Mouse (Mus musculus) heart, adult 9 months (tissue): ENCODE data around the gene Tcf3.

Source experiments
- DNase-seq, 2 experiments: peaks; one replicate each; pipeline ENCODE4 v3.0.0; 2022; ENCODE audit warnings: low spot score in 2 of 2

Tcf3 gene

DNA sequence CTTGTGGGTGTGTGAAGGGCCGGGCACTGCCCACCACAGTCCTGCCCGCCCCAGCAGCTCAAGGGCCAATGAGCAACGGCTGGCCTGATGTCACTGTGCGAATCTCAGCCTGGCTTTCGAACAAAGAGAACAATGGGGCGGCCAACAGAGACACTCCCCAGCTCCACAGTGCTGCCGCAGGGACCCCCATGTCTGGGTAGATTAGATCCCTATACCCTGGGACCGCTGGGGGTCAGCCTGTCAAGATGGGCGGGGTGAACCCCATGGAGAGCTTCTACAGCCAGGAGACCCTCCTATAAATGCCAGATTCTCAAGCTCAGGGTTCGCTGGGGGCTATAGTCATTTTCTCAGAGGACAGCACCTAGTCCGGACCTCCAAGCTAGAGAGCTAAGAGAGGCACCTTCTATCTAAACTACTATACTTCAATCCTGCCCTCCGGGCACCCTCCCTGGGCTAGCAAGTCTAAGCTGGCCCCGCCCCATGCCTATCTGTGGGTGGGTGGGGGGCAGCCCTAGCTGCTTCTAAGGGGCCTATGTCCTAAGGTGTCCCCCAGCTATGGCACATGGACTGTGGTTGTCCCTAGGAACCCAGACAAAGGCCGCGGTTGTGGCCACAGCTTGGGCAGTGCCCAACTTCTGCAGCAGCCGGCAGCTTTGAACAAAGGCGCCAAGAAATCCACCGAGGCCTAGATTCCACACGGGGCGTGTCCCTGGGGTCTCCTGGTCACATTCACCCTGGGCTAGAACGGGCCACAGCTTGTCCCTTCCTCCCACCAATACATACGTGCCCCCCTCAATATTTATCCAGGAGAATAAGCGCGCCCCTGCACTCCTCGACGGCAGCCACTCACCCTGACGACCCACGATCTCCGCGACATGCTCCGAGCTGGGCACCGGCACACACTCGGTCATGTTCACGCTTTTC is 47.4 kb downstream of the Tcf3 start:
- no peak for DNase-seq

- DNase-seq: no peak
Measured at GRCm38 (mm10) chr10:80385310-80385709, 48.1 kb downstream of the Tcf3 start.

DNA sequence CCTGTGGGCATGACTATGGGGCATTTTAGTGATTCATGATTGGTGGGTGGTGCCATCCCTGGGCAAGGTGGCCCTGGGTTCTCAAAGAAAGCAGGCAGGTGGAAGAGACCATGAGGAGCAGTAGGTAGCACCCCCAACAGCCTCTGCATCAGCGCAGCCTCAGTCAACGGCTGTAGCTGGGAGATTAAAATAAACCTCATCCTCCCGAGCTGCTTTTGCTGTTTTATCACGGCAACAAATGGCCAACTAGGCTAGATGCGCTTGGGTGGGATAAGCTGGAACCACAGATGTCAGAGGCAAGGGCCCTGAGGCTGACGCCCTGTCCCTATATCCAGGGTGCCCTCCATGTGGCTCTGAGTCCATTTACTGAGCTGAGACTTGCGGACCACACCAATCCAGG is 48.7 kb downstream of the Tcf3 start:
- DNase-seq: no peak

DNA sequence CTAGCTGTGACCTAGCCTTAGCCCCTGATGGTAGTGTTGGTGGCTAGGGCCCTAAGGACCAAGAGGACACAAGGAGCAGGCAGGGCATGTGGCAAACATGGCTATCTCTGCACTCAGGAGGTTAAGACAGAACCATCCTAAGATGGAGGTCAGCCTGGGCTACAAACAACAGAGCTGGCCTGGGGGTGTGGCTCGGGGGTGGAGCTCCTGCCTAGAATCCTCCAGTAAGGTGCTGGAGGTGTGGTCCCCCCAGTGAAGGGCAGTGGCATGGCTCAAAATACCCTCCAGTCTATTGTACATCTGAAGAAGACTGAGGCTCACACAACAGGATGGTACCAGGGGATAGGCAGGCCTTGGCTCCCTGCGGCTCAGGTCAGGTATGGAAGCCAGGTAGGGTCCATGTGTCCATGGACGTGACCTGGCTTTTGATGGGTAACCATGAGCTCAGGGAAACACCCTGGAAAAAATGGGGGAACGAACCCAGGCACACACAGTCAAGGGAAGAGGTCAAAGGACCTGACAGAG is 49.3 kb downstream of the Tcf3 start:
- no peak for DNase-seq

GRCm38 (mm10) chr10:80383431-80383830 is 50.0 kb downstream of the Tcf3 start:
- DNase-seq: no peak

GRCm38 (mm10) chr10:80382641-80383365 is 50.6 kb downstream of the Tcf3 start:
- no peak for DNase-seq

GRCm38 (mm10) chr10:80377716-80378115 is 55.7 kb downstream of the Tcf3 start:
- DNase-seq: no peak

DNA sequence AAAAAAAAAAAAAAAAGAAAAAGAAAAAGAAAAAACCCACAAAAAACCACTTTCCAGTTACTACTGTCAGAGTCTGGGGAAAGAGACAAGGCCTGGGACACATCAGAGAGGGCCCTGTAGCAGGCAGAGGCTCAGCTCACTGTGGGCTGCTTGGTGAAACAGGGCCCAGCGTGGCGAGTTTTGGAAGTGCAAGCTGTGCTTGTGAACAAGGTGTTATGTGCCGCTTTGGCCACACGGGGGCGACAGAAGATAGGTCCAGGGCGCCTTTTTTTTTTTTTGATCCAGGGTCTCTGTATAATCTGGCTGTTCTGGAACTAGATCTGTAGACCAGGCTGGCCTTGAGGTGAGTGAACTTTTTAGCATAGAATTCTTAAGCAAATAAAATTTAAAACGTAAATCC is 57.3 kb downstream of the Tcf3 start:
- peak; percentile 59 to 82 for DNase-seq

- DNase-seq: peak in 1 of 2 experiments; percentile 65
Measured at GRCm38 (mm10) chr10:80374063-80374462, 59.4 kb downstream of the Tcf3 start.

- no peak for DNase-seq
Measured at GRCm38 (mm10) chr10:80372706-80373105, 60.7 kb downstream of the Tcf3 start.

- no peak for DNase-seq
Measured at GRCm38 (mm10) chr10:80371983-80372382, 61.5 kb downstream of the Tcf3 start.

DNA sequence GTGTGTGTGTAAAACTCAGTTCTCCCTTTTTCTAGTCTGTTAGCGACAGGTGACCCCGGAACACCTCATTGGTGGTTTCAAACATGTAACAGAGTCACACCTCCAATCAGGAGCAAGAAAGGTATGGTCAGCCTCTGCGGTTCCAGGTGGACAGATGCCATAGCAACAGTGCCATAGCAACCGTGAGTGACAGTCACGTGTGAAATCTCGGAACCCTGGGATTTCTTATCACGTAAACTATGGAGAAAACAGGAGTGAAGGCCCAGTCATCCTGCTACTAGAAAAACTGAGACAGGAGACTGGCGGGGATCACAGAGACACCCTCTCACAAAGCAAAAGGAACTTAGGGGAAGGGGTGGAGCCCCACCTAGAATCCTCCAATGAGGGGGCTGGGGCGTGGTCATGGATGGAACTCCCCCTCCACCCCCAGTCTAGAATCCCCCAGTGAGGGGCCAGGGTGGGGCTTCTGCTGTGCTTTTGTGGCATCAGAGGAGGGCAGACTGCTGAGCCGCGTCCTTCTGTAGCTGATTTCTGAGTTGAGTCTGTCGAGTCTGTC is 62.0 kb downstream of the Tcf3 start:
- no peak for DNase-seq

GRCm38 (mm10) chr10:80369995-80370747 is 63.3 kb downstream of the Tcf3 start:
- no peak for DNase-seq

- no peak for DNase-seq
Measured at GRCm38 (mm10) chr10:80368392-80368791, 65.1 kb downstream of the Tcf3 start.

- no peak for DNase-seq
Measured at GRCm38 (mm10) chr10:80367954-80368353, 65.5 kb downstream of the Tcf3 start.

DNA sequence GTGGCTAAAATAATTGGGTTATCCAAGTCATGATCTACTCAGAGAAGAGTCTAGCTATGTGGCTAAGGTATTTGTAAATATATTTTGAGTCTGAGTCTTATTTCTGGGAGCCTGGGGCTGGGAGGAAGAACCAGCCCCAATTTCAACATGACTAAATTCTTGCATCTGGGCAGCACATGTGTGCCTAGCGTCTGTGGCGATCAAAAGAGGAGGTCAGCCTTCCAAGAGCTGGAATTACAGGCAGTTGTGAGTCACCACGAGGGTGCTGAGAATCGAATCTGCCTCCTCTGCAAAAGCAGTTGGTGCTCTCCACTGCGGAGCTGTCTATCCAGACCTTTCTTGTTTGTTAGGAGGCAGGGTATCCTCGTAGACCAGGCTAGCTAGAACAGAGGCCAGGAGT is 67.7 kb downstream of the Tcf3 start:
- DNase-seq: no peak

- DNase-seq: no peak
Measured at GRCm38 (mm10) chr10:80363734-80364133, 69.7 kb downstream of the Tcf3 start.
